Mouse (Mus musculus) ES-Bruce4 (cell line): ENCODE measurements around the gene Ier5l. TPM values are rescaled to one million over a fixed set of nuclear protein-coding genes. Genes with fewer than 3 reads are reported as not detected.

Experiments
- H3K27ac ChIP-seq: 2 replicates; pipeline ENCODE4 v1.5.1; 2012; ENCODE audit warnings: low read length, inconsistent platforms; ENCODE audit not compliant: insufficient read depth
- H3K27me3 ChIP-seq: 2 replicates; pipeline ENCODE4 v1.6.1; 2012; ENCODE audit warnings: mild to moderate bottlenecking, low read length, inconsistent platforms; ENCODE audit not compliant: control insufficient read depth, poor library complexity, insufficient read depth, severe bottlenecking
- H3K36me3 ChIP-seq: 2 replicates; pipeline ENCODE4 v1.6.1; 2012; ENCODE audit warnings: inconsistent platforms, mild to moderate bottlenecking, low read length, moderate library complexity; ENCODE audit not compliant: control insufficient read depth, poor library complexity, insufficient read depth, severe bottlenecking
- H3K4me1 ChIP-seq: one replicate; pipeline ENCODE4 v1.8.1; 2011; ENCODE audit warnings: low read length; ENCODE audit not compliant: control insufficient read depth, insufficient read depth
- H3K4me3 ChIP-seq: 2 replicates; pipeline ENCODE4 v1.5.1; 2011; ENCODE audit warnings: low read depth, mild to moderate bottlenecking, low read length
- H3K9ac ChIP-seq: 2 replicates; pipeline ENCODE4 v1.6.1; 2012; ENCODE audit warnings: low read depth, mild to moderate bottlenecking, inconsistent platforms; ENCODE audit not compliant: poor library complexity, severe bottlenecking
- H3K9me3 ChIP-seq: replicated peaks from 2 replicates; pipeline ENCODE4 v1.6.1; 2012; ENCODE audit warnings: mild to moderate bottlenecking, low read length, inconsistent platforms; ENCODE audit not compliant: control insufficient read depth, poor library complexity, insufficient read depth, severe bottlenecking
- CTCF ChIP-seq: IDR thresholded peaks from one replicate; pipeline ENCODE4 v1.8.1; 2011; ENCODE audit warnings: low read depth, low read length
- EP300 ChIP-seq: IDR thresholded peaks from 2 replicates; pipeline ENCODE4 v1.6.1; 2011; ENCODE audit warnings: low read depth, low read length; ENCODE audit not compliant: insufficient read depth
- POLR2A ChIP-seq: IDR thresholded peaks from one replicate; pipeline ENCODE4 v1.8.1; 2011; ENCODE audit warnings: low read length; ENCODE audit not compliant: insufficient read depth
- polyA plus RNA-seq: library from polyadenylated mRNA; stranded (reverse); fragments of >200 nt; gene quantifications from 2 replicates; pipeline ENCODE4 v1.2.4, GENCODE M21; 2011; ENCODE audit warnings: low read depth; ENCODE audit not compliant: missing spikeins, insufficient read depth, insufficient read length

Ier5l gene
- polyA plus RNA-seq, 1 experiment, result 5.3 TPM

DNA sequence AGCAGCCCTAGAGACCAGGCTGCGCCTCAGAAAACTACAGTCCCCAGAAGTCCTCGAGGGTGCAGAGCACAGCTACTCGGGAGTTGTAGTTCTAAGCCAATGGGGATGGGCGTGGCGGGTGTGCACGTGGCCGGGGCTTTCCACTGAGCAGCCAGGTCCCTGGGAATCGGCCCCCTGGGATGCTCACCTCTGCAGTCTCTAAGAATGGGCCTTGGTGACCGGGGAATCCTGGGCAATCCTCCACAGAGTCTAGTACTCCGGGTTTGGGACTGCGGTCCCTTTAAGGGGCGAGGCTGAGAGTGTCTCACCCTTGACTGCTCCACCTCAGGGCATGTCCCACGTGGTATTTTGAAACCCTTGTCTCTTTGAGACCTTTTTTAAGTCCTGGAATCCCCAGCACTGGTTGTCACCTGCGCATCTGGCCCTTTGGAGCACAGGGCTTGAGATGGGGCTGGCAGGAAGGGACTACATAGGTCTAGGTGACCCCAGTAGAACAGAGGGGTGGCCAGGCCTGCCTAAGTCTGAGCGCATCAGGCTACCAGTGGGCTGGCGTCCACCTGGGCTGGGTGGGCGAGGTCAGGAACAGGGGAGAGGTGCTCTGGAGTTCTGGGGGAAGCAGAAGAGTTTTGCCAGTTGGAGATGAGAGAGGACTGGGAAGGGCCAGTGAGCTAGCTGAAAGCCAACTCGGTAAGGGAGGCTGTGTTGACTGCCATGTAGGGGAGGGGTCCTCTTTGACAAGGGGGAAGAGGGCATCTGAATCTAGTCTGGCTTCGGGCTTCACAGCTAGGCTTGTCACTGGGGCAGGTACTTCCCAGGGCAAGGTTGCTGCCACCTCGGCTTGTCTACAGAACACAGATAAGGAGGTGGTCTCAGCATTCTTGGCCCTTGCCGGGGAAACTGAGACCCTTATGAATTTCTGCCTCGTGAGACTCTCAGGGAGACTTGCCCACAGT lies 22.2 kb upstream of the Ier5l start:
- no peak for TF ChIP-seq POLR2A
- no peak for TF ChIP-seq CTCF
- TF ChIP-seq EP300, result no peak
- H3K27ac ChIP-seq, result no peak overlapping the region
- H3K4me3 ChIP-seq, result no peak overlapping the region; the same call in 1 of the 2 replicates

GRCm38 (mm10) chr2:30495000-30495908 lies 21.2 kb upstream of the Ier5l start:
- Histone ChIP-seq H3K27ac (no peak overlapping the region), H3K4me3 (no peak overlapping the region), H3K36me3 (no peaks in the 10 kb centered on the region), H3K4me1 (peaks cover 3% of the 10 kb centered on the region), H3K9me3 (peaks cover 3% of the 10 kb centered on the region; the same call in 1 of the 2 replicates), H3K27me3 (no peaks in the 10 kb centered on the region), H3K9ac (no peak overlapping the region)
- TF ChIP-seq POLR2A (no peak), CTCF (no peak), EP300 (no peak)

More for the DNA sequence above, 22.2 kb upstream of the Ier5l start:
- no peaks in the 10 kb centered on the region for H3K27me3 ChIP-seq
- H3K36me3 ChIP-seq, result no peaks in the 10 kb centered on the region
- peaks cover 3% of the 10 kb centered on the region for H3K4me1 ChIP-seq
- H3K9ac ChIP-seq, result no peak overlapping the region
- peaks cover 3% of the 10 kb centered on the region; the same call in 1 of the 2 replicates for H3K9me3 ChIP-seq

DNA sequence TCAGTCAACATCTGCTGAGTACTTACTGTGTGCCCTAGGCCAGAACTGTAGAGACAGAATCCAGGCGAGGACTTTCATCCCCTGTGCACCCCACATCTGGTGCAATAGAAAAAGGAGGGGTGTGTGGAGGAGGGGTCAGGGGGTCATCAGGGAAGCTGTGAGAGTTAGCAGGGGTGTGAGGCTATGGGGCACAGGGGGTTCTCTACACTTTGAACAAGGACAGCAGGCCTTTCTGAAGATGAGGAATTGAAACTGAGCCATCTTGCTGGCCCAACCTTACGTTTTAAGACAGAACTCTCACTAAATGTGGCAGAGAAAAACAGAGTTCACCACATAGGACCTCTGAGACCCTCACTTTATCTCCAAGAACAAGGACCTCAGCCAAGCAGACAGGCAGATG lies 16.4 kb upstream of the Ier5l start:
- no peaks in the 10 kb centered on the region for H3K4me1 ChIP-seq
- no peak overlapping the region for H3K27ac ChIP-seq
- no peaks in the 10 kb centered on the region for H3K36me3 ChIP-seq
- no peak overlapping the region for H3K9ac ChIP-seq
- H3K9me3 ChIP-seq, result peaks cover 3% of the 10 kb centered on the region; the same call in 1 of the 2 replicates
- TF ChIP-seq CTCF (no peak), EP300 (no peak), POLR2A (no peak)
- H3K4me3 ChIP-seq, result no peak overlapping the region
- H3K27me3 ChIP-seq, result no peaks in the 10 kb centered on the region

DNA sequence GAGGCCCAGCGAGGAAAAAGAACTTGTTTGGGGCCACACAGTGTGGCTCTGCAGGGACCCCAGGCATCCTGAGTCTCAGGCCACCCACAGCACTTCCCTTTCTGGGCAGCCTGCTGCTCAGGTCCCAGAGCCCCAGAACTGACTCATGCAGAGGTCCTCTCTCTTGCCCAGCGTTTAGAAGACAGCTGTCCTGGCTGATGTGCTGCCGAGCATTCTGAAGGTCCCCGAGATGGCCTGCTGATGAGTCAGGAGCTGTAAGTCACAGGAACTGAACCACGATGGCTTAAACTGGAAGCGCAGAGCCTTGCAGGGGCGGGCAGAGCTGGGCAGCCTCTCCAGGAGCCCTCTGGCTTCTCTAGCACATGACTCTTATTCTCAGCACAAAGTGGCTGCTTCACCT lies 13.6 kb upstream of the Ier5l start:
- H3K4me1 ChIP-seq, result peaks cover 3% of the 10 kb centered on the region
- H3K4me3 ChIP-seq, result no peak overlapping the region
- no peaks in the 10 kb centered on the region for H3K27me3 ChIP-seq
- TF ChIP-seq EP300 (no peak), CTCF (no peak), POLR2A (no peak)
- no peak overlapping the region for H3K9ac ChIP-seq
- peaks cover 3% of the 10 kb centered on the region; the same call in 1 of the 2 replicates for H3K9me3 ChIP-seq
- H3K36me3 ChIP-seq, result no peaks in the 10 kb centered on the region
- H3K27ac ChIP-seq, result no peak overlapping the region

DNA sequence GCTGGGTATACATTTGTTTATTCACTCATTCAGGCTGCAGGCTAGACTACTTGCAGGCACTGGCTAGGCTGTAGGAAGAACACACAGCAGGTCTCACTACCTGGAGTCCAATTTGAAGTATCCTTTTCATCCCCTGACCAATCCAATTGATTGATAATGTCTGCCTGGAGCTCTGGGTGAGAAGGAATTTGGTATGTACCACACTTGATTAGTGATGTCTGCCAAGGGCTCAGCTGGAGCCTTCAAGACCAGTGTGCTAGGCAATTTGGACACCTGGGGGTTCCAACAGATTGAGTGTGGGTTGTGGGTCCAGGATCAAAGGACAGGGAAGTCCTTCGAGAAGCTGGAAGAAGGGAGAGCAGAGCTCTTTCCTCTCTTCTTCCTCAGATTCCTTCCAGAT lies 4.5 kb upstream of the Ier5l start:
- TF ChIP-seq POLR2A, result no peak
- TF ChIP-seq EP300, result no peak
- no peak for TF ChIP-seq CTCF
- no peaks in the 10 kb centered on the region for H3K27me3 ChIP-seq
- H3K9ac ChIP-seq, result no peak overlapping the region
- H3K27ac ChIP-seq, result no peak overlapping the region
- H3K36me3 ChIP-seq, result no peaks in the 10 kb centered on the region
- H3K4me3 ChIP-seq, result no peak overlapping the region
- no peaks in the 10 kb centered on the region for H3K9me3 ChIP-seq
- peaks cover 13% of the 10 kb centered on the region for H3K4me1 ChIP-seq

GRCm38 (mm10) chr2:30476241-30476640 lies 2.2 kb upstream of the Ier5l start:
- TF ChIP-seq EP300 (no peak), POLR2A (no peak), CTCF (no peak)
- Histone ChIP-seq H3K9ac (no peak overlapping the region), H3K27ac (no peak overlapping the region), H3K9me3 (no peaks in the 10 kb centered on the region), H3K4me3 (no peak overlapping the region), H3K36me3 (no peaks in the 10 kb centered on the region), H3K27me3 (no peaks in the 10 kb centered on the region), H3K4me1 (peaks cover 9% of the 10 kb centered on the region)
